Mouse (Mus musculus) CH12.LX (cell line): ENCODE data around the gene Col23a1.

Experiments used
- CTCF ChIP-seq, 2 experiments: IDR thresholded peaks in 1 of 2; conservative IDR thresholded peaks in 1 of 2; 2 replicates each; pipeline ENCODE4 v1.5.1; 2011 to 2012; ENCODE audit warnings: low read depth in 2 of 2, low read length in 2 of 2, improper control_type of control experiment in 1 of 2, inconsistent platforms in 1 of 2, mild to moderate bottlenecking in 1 of 2, moderate library complexity in 1 of 2
- MAFK ChIP-seq: IDR thresholded peaks from 2 replicates; pipeline ENCODE4 v1.6.1; 2011; ENCODE audit warnings: low read length, improper control_type of control experiment; ENCODE audit not compliant: insufficient replicate concordance
- MAZ ChIP-seq: IDR thresholded peaks from 2 replicates; pipeline ENCODE4 v1.6.1; 2012; ENCODE audit warnings: low read depth, mild to moderate bottlenecking, inconsistent platforms, low read length, improper control_type of control experiment, moderate library complexity
- NRF1 ChIP-seq: IDR thresholded peaks from 2 replicates; pipeline ENCODE4 v1.6.1; 2014; ENCODE audit warnings: low read depth, mild to moderate bottlenecking, inconsistent platforms, low read length, improper control_type of control experiment, moderate library complexity
- TCF12 ChIP-seq: IDR thresholded peaks from 2 replicates; pipeline ENCODE4 v1.6.1; 2014; ENCODE audit warnings: low read depth, mild to moderate bottlenecking, inconsistent platforms, low read length, improper control_type of control experiment
- ZKSCAN1 ChIP-seq: IDR thresholded peaks from 2 replicates; pipeline ENCODE4 v1.6.1; 2012; ENCODE audit warnings: low read depth, inconsistent platforms, low read length, improper control_type of control experiment, borderline replicate concordance

DNA sequence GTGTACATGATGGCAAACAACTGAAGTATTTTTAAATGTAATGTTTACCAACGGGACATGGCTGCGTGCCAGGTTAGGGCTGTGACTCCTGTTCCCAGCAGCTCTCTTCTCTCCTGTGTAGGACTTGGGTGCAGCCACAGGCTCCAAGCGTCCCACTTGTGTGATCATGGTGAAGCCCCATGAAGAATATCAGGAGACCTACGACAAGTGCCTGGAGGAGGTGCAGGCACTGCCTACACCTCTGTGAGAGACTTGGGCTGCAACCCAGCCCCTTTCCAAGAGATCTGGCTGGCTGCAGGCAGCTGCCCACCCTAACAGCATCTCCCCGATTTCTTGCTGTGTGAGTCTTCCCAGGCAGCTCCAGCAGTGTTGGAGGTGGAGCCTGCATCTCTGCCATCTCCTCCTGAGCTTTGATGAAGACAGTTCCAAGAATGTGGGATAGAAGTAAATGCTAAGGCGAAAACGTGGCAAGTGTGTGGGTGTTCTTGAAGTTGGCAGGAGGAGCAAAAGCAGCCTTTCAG lies 333.3 kb downstream of the Col23a1 start:
- TF ChIP-seq CTCF (conservative IDR thresholded peaks at IDR 0.05 in 1 of 2, IDR thresholded peaks at IDR 0.05 in 1 of 2; ENCODE audit: low read depth in 2 of 2, low read length in 2 of 2) (no peak), NRF1 (no peak), TCF12 (no peak), ZKSCAN1 (no peak), MAFK (no peak), MAZ (no peak)
